Mouse (Mus musculus) spleen, adult 2 months (tissue): ENCODE data around the gene Dbn1.

ENCODE experiments used
- CTCF ChIP-seq: fragments of 200-500 bp; IDR thresholded peaks from 2 replicates; pipeline ENCODE4 v1.5.1; 2011; ENCODE audit warnings: mild to moderate bottlenecking, inconsistent platforms; ENCODE audit not compliant: insufficient read depth, insufficient read length, insufficient replicate concordance; ENCODE audit errors: extremely low read depth
- POLR2A ChIP-seq: fragments of 200-500 bp; IDR thresholded peaks from 2 replicates; pipeline ENCODE4 v1.6.1; 2011; ENCODE audit warnings: low read depth, low read length, inconsistent platforms

GRCm38 (mm10) chr13:55482542-55482941 is 5.4 kb downstream of the Dbn1 start:
- no peak for TF ChIP-seq CTCF
- no peak for TF ChIP-seq POLR2A
